Mouse (Mus musculus) intestine, embryonic 15.5 days (tissue): Measurements from ENCODE around the gene Rab11fip4. TPM values are rescaled to one million over a fixed set of nuclear protein-coding genes. Genes with fewer than 3 reads are reported as not detected.
"Not testable (repeated sequence)": the region's sequence is repeated elsewhere in the genome, so short reads cannot be mapped to it uniquely, and the experiment has no call there.

Experiments used
- ATAC-seq: fragments of 200-750 bp; cut with Nextera tagmentation; 2 replicates; pipeline ENCODE4 v1.8.0; 2017; ENCODE audit warnings: moderate TSS enrichment, moderate library complexity
- H3K27ac ChIP-seq: fragments of 300-500 bp; sonication (generic); 2 replicates; pipeline ENCODE4 v1.5.1; 2015; ENCODE audit warnings: mild to moderate bottlenecking, inconsistent platforms
- H3K27me3 ChIP-seq: fragments of 300-500 bp; sonication (generic); replicated peaks from 2 replicates; pipeline ENCODE4 v1.6.1; 2015; ENCODE audit warnings: inconsistent platforms
- H3K36me3 ChIP-seq: fragments of 300-500 bp; sonication (generic); 2 replicates; pipeline ENCODE4 v1.6.1; 2015; ENCODE audit warnings: inconsistent platforms
- H3K4me1 ChIP-seq: fragments of 300-500 bp; sonication (generic); replicated peaks from 2 replicates; pipeline ENCODE4 v1.6.1; 2015; ENCODE audit warnings: inconsistent platforms
- H3K4me2 ChIP-seq: fragments of 300-500 bp; sonication (generic); replicated peaks from 2 replicates; pipeline ENCODE4 v1.6.1; 2015; ENCODE audit warnings: mild to moderate bottlenecking, inconsistent platforms
- H3K4me3 ChIP-seq: fragments of 300-500 bp; sonication (generic); replicated peaks from 2 replicates; pipeline ENCODE4 v1.5.1; 2015; ENCODE audit warnings: inconsistent platforms
- H3K9ac ChIP-seq: fragments of 300-500 bp; sonication (generic); 2 replicates; pipeline ENCODE4 v1.6.1; 2015; ENCODE audit warnings: inconsistent platforms
- H3K9me3 ChIP-seq: fragments of 300-500 bp; sonication (generic); 2 replicates; pipeline ENCODE4 v1.6.1; 2016; ENCODE audit warnings: inconsistent platforms
- WGBS: fragments of 180-500 bp; shearing (Covaris S2); methylation state at CpG from one replicate; pipeline ENCODE4 v1.1.7; 2015; 5-methylcytosine and 5-hydroxymethylcytosine counted together
- polyA plus RNA-seq: library from polyadenylated mRNA; unstranded; fragments of >200 nt; fragmentation: Nextera tagmentation; extraction: Ambion mirVana; gene quantifications from 2 replicates; pipeline ENCODE4 v1.2.1, GENCODE M21; 2015

The Rab11fip4 gene
- polyA plus RNA-seq, 1 experiment from 2014 or later, result 1.8 TPM

DNA sequence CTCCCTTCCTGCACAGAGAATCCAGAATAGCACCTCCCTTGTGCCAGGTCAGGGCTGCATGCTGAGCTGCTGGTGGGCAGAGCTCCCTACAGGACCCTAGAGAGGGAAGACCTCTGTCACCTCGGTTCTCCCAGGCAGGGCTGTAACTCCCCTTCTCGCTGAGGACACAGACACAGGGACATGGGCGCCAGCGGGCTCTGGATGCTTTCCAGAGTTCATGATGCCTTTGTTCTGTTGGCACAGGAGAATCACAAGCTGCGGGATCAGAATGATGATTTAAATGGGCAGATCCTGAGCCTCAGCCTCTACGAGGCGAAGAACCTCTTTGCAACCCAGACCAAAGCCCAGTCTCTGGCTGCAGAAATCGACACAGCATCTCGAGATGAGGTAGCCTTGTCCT lies 100.5 kb downstream of the Rab11fip4 start:
- H3K4me2 ChIP-seq, result no peak overlapping the region
- H3K4me1 ChIP-seq, result no peaks in the 10 kb centered on the region
- no peak overlapping the region for H3K9ac ChIP-seq
- WGBS, result 88% methylated on average over 9 of the region's 9 CpGs
- H3K4me3 ChIP-seq, result no peak overlapping the region
- no peak overlapping the region for H3K27ac ChIP-seq
- no peaks in the 10 kb centered on the region for H3K27me3 ChIP-seq
- H3K9me3 ChIP-seq, result no peaks in the 10 kb centered on the region
- no peaks in the 10 kb centered on the region for H3K36me3 ChIP-seq
- no peak for ATAC-seq

DNA sequence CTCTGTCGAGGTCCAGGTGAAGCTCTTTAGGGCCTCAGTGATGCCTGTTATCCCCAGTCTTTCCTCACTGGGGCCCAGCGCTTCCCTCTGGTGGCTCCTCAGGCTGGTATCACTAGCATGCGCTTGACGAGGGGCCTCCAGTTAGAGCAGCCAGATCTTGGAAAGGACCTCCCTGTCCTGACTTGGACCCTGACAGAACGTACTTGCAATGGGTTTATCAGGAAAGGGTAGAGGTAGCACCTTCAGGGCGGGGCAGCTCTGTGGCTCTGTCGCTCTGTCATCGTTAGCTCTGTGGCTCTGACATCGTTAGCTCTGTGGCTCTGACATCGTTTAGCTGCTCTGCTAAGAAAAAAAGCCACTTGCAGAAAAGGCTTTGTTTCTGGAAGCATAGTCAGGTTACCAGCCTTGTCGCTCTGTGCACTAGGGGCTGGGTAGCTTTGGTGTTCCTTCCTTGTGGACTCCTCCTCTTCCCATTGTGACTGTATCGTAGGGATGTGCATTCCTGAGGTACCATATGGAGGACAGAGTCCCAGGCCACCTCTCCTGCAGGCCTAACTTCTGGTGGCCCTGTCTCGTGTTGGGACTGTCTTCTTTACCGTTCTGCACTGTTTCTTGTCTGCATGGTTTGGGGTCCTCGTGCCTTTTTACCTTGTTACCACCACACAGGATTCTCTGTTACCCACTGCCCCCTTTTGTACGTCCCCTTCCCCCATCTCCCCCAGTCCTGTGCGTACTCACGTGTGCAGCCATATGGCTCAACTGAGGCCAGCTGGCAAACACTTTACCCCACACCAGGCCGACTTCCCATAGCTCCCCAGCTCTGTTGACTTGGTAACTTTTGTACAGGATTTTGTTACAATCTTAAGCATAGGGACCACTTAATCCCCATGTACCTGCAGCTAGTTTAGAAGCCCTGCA lies 105.6 kb downstream of the Rab11fip4 start:
- no peak for ATAC-seq
- Histone ChIP-seq H3K27me3 (no peaks in the 10 kb centered on the region), H3K9ac (no peak overlapping the region), H3K4me1 (0 out of 2 replicates have a peak, but pooled peaks cover 5% of the 10 kb centered on the region), H3K27ac (no peak overlapping the region), H3K4me2 (no peak overlapping the region), H3K9me3 (no peaks in the 10 kb centered on the region), H3K36me3 (peaks cover 4% of the 10 kb centered on the region; the same call in 1 of the 2 replicates), H3K4me3 (no peak overlapping the region)
- 66% methylated on average over 19 of the region's 19 CpGs for WGBS

- Histone ChIP-seq H3K4me3 (no peak overlapping the region), H3K4me1 (0 out of 2 replicates have a peak, but pooled peaks cover 5% of the 10 kb centered on the region), H3K9ac (no peak overlapping the region), H3K27ac (no peak overlapping the region), H3K9me3 (no peaks in the 10 kb centered on the region), H3K36me3 (peaks cover 4% of the 10 kb centered on the region; the same call in 1 of the 2 replicates), H3K27me3 (no peaks in the 10 kb centered on the region), H3K4me2 (no peak overlapping the region)
- WGBS, result 78% methylated on average over 5 of the region's 5 CpGs
- no peak for ATAC-seq
These were observed 107.1 kb downstream of the Rab11fip4 start for GRCm38 (mm10) chr11:79698071-79698470.

DNA sequence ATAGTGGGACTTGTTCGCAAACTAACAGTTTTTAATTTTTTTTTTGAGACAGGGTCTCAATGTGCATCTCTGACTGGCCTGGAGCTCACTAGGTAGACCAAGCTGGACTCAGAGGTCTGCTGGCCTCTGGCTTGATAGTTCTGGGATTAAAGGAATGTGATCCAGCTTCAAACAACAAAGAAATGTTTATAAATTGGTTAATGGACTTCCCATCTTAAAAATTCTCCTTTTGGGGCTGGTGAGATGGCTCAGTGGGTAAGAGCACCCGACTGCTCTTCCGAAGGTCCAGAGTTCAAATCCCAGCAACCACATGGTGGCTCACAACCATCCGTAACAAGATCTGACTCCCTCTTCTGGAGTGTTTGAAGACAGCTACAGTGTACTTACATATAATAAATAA lies 107.5 kb downstream of the Rab11fip4 start:
- not testable (repeated sequence) for ATAC-seq, H3K4me1 ChIP-seq, H3K27ac ChIP-seq, H3K9me3 ChIP-seq, H3K36me3 ChIP-seq, H3K4me3 ChIP-seq, H3K4me2 ChIP-seq, H3K27me3 ChIP-seq, H3K9ac ChIP-seq
- 85% methylated on average over 4 of the region's 4 CpGs for WGBS

DNA sequence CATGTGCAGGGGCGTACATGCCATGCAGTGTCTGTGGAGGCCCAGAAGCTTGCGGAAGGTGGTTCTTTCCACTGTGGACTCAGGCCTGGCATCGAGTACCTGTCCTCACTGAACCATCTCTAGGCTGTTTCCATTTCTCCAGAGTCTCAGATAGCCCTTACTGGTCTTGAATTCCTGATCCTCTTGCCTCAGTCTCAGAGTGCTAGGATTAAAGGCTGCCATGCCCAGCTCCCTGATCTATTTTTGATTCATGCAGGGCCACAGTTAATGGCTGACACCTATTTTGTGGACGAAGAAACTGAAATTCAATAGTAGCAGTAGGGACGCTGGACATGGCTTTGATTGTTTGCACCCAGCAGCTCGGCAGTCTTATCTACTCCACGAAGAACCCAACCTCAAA lies 110.5 kb downstream of the Rab11fip4 start:
- no peak overlapping the region for H3K27ac ChIP-seq
- no peaks in the 10 kb centered on the region for H3K9me3 ChIP-seq
- peaks cover 5% of the 10 kb centered on the region; the same call in 1 of the 2 replicates for H3K4me1 ChIP-seq
- 91% methylated on average over 7 of the region's 7 CpGs for WGBS
- H3K36me3 ChIP-seq, result peaks cover 4% of the 10 kb centered on the region; the same call in 1 of the 2 replicates
- no peak for ATAC-seq
- H3K4me3 ChIP-seq, result no peak overlapping the region
- H3K4me2 ChIP-seq, result no peak overlapping the region
- H3K9ac ChIP-seq, result no peak overlapping the region
- H3K27me3 ChIP-seq, result no peaks in the 10 kb centered on the region

GRCm38 (mm10) chr11:79702092-79702491 lies 111.1 kb downstream of the Rab11fip4 start:
- Histone ChIP-seq H3K9me3 (no peaks in the 10 kb centered on the region), H3K4me1 (peaks cover 5% of the 10 kb centered on the region; the same call in 1 of the 2 replicates), H3K4me2 (no peak overlapping the region), H3K27me3 (no peaks in the 10 kb centered on the region), H3K4me3 (no peak overlapping the region), H3K36me3 (peaks cover 4% of the 10 kb centered on the region; the same call in 1 of the 2 replicates), H3K27ac (no peak overlapping the region), H3K9ac (no peak overlapping the region)
- no peak for ATAC-seq
- WGBS, result 87% methylated on average over 6 of the region's 6 CpGs

DNA sequence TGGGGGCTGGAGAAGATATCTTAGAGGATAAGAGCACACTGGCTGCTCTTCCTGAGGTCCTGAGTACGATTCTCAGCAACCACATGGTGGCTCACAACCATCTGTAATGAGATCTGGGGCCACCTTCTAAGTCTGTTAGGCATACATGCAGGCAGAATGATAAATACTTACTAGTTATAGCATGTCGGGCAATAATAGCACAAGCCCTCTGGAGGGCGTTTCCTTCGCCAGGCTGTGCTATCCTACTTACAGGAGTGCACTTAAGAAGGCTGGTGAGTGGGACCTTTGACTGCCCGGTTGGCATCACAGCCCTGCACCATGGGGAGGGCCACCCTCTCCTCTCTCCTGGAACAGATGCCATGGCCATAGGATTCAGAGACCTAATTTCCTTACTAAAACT lies 112.4 kb downstream of the Rab11fip4 start:
- Histone ChIP-seq H3K4me2 (peak overlapping the region; percentile 75), H3K4me1 (peaks cover 5% of the 10 kb centered on the region; the same call in 1 of the 2 replicates), H3K27ac (peak overlapping the region; percentile 98), H3K36me3 (peaks cover 4% of the 10 kb centered on the region; the same call in 1 of the 2 replicates), H3K27me3 (no peaks in the 10 kb centered on the region), H3K9ac (peak overlapping the region; percentile 91), H3K9me3 (no peaks in the 10 kb centered on the region), H3K4me3 (peak overlapping the region; percentile 71)
- 2% methylated on average over 5 of the region's 5 CpGs for WGBS
- peak; percentile 27; the same call in 1 of the 2 replicates for ATAC-seq

- H3K27me3 ChIP-seq, result no peaks in the 10 kb centered on the region
- peak overlapping the region; percentile 91 for H3K9ac ChIP-seq
- peak overlapping the region; percentile 71 for H3K4me3 ChIP-seq
- peaks cover 5% of the 10 kb centered on the region; the same call in 1 of the 2 replicates for H3K4me1 ChIP-seq
- H3K9me3 ChIP-seq, result no peaks in the 10 kb centered on the region
- WGBS, result under 1% methylated on average over 26 of the region's 27 CpGs
- peak overlapping the region; percentile 75 for H3K4me2 ChIP-seq
- H3K36me3 ChIP-seq, result peaks cover 4% of the 10 kb centered on the region; the same call in 1 of the 2 replicates
- H3K27ac ChIP-seq, result peak overlapping the region; percentile 98
- peak; percentile 71 for ATAC-seq
These were observed 112.9 kb downstream of the Rab11fip4 start for GRCm38 (mm10) chr11:79703885-79704291.

- under 1% methylated on average over 58 of the region's 61 CpGs for WGBS
- peak overlapping the region; percentile 75 for H3K4me2 ChIP-seq
- H3K9ac ChIP-seq, result peak overlapping the region; percentile 91
- peak; percentile 97 for ATAC-seq
- peak overlapping the region; percentile 71 for H3K4me3 ChIP-seq
- H3K9me3 ChIP-seq, result no peaks in the 10 kb centered on the region
- peak overlapping the region; percentile 98 for H3K27ac ChIP-seq
- peaks cover 1% of the 10 kb centered on the region; the same call in 1 of the 2 replicates for H3K4me1 ChIP-seq
- H3K36me3 ChIP-seq, result peaks cover 4% of the 10 kb centered on the region; the same call in 1 of the 2 replicates
- H3K27me3 ChIP-seq, result 0 out of 2 replicates have a peak, but pooled peaks cover under 1% of the 10 kb centered on the region
These were observed 113.5 kb downstream of the Rab11fip4 start for GRCm38 (mm10) chr11:79704318-79705150.

DNA sequence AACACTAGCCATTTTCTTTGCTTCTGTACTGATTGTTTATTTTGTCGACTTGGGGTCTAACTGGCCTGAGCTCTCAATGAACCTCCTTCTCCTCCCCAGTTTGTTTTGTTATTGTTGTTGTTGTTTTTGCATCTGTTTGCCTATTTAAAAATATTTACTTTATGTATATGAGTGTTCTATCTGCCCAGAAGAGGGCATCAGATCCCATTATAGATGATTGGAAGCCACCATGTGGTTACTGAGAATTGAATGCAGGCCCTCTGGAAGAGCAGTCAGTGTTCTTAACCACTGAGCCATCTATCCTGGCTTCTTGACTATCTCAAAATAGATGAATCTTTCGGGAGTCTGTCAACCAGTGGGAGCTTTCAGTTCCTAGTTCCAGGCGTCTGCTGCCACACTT lies 116.1 kb downstream of the Rab11fip4 start:
- no peak overlapping the region for H3K9ac ChIP-seq
- H3K4me3 ChIP-seq, result no peak overlapping the region
- no peaks in the 10 kb centered on the region for H3K9me3 ChIP-seq
- H3K27me3 ChIP-seq, result 0 out of 2 replicates have a peak, but pooled peaks cover 4% of the 10 kb centered on the region
- no peaks in the 10 kb centered on the region for H3K36me3 ChIP-seq
- H3K27ac ChIP-seq, result no peak overlapping the region
- H3K4me1 ChIP-seq, result peaks cover under 1% of the 10 kb centered on the region; the same call in 1 of the 2 replicates
- H3K4me2 ChIP-seq, result no peak overlapping the region
- WGBS, result 84% methylated on average over 3 of the region's 3 CpGs
- ATAC-seq, result no peak

DNA sequence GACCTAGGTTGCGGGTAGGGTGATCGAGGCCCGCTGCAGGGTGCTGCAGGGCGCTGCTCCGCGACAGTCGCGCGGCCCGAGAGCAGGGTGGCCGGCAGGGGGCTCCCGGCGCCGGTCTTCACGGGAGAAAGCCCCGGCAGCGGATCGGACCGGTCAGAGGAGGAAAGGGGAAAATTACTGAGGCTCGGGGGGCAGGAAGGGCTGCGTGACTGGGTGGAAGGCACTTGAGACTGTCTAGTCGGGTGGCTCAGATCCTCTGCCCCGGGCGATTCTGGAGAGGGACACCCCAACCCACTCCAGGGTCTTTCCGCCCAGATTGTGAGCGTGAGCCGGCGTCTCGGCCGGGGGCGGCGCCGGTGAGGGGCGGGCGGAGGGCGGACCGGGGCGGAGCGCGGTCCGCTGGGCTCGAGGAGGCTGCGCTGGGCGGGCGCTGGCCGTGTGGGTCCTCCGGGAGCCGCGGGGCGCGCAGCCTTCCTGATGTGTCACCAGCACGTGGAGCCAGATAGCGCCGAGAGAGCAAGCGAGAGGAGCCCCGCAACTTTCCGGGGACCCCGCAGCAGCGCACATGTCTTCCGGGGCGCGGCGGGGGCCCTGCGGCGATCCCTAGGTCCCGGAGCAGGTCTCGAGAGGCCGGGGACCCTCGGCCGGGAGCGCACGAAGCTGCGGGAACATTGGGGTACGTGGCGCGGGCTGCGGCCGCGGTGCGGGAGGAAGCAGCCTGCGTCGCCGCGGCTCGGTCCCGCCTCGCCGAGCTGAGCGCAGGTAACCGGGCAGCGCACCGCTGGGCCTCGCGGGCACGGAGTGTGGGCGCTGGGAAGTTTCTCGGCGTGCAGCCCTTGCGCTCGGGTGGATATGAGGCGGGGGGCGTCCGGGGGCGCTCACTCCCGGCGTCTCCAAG lies 120.1 kb downstream of the Rab11fip4 start:
- WGBS, result under 1% methylated on average over 106 of the region's 106 CpGs
- H3K27me3 ChIP-seq, result 0 out of 2 replicates have a peak, but pooled peaks cover 4% of the 10 kb centered on the region
- peak overlapping the region; percentile 77 for H3K9ac ChIP-seq
- peak; percentile 92 for ATAC-seq
- H3K27ac ChIP-seq, result peak overlapping the region; percentile 74
- peak overlapping the region; percentile 77 for H3K4me3 ChIP-seq
- H3K36me3 ChIP-seq, result no peaks in the 10 kb centered on the region
- no peaks in the 10 kb centered on the region for H3K9me3 ChIP-seq
- peak overlapping the region; percentile 96 for H3K4me2 ChIP-seq
- H3K4me1 ChIP-seq, result peaks cover 28% of the 10 kb centered on the region
